Mouse (Mus musculus): Measurements from ENCODE around the gene Rarb.
"Not testable (repeated sequence)": the region's sequence is repeated elsewhere in the genome, so short reads cannot be mapped to it uniquely, and the experiment has no call there.

Rarb gene

GRCm38 (mm10) chr14:16818602-16819250, at the start of gene Rarb:
TSS of gene Rarb (minus strand) at chr14:16819156.
- no peak for DNase-seq (ENCODE audit: low spot score)

- DNase-seq (ENCODE audit: low spot score), result no peak
Measured at GRCm38 (mm10) chr14:16842036-16842435, 23.1 kb upstream of the Rarb start.

- DNase-seq (ENCODE audit: low spot score), result no peak
Measured at GRCm38 (mm10) chr14:16841597-16841989, 22.6 kb upstream of the Rarb start.

DNA sequence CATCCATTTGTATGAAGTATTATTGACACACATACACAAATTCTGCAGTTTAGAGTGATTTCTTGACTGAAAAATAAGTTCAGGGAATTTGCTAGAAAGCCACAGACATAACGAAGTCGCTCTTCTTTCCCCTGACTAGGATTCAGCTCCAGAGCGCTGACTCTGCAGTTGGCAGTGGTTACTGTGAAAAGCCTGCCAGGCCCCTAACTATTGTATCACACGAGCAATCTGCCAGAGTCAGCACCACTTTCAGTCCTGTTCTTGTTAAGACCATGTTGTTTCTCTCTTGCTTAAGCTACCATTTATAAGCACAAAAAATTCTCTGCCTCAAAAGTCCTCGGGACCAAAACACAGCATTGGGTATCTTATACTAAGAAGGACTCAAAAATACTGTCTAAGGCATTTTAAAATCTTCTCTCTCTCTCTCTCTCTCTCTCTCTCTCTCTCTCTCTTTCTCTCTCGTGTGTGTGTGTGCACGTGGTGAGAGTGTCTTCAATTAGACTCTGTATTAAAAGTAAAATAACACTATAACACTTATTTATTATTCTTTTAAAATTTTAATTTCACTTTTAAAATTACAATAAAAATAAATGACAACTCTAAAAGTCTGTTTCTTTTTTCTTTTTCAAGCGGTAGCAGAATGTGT, 22.1 kb upstream of the Rarb start:
- no peak for DNase-seq (ENCODE audit: low spot score)

- no peak for DNase-seq (ENCODE audit: low spot score)
Measured at GRCm38 (mm10) chr14:16840135-16840534, 21.2 kb upstream of the Rarb start.

- DNase-seq (ENCODE audit: low spot score), result no peak
Measured at GRCm38 (mm10) chr14:16815096-16815741, 3.7 kb downstream of the Rarb start.

DNA sequence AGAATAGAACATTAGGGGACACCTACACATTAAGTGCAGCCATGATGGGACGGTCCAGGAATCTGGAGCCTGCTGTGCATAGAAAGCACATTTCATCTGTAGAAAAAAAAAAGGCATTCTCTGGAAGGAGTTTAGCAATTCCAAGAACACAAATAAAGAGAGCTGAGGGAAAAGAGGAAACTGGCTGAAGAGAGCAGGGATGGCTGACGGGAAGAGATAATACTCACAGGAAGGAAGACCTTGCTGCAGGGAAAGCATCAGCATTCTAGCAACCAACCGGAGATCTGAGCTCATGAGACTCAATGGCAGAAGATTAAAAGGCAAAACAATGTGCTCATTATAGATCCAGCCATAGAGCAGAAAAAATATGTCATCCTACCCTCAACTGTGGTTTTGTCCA, 12.8 kb downstream of the Rarb start:
- DNase-seq (ENCODE audit: low spot score), result no peak

- no peak for DNase-seq (ENCODE audit: low spot score)
Measured at GRCm38 (mm10) chr14:16790161-16790560, 28.8 kb downstream of the Rarb start.

GRCm38 (mm10) chr14:16781942-16782541, 36.9 kb downstream of the Rarb start:
- DNase-seq (ENCODE audit: low spot score), result no peak

DNA sequence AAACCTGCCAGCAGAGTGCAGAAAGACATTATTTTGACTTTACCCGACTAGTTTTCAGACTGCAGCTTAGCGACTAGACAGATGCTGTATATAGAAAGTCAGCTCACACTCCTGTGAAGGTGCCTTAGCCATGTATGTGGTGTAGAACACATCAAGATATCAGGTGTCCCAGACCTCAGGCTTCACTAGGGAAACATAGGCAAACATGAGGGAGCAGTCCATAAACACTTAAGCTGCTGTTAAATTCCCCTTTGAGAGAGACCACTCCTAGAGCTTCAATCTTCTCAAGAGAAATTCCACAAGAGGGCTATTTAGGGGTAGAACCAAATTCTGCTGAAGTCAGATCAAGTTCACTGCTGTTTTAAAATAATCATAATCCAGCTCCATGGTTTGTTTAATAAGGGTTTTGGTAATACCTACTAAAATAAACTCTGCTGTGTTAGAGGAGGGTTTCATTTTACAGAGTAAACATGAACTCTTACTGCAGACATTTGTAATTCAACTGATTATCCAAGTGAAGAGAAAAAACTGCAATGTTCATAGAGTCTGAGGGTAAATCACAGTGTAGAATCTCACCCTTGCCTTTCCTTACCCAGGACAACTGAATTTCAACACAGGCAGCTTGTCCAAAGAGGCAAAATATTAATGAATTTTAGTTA, 42.1 kb downstream of the Rarb start:
- DNase-seq (ENCODE audit: low spot score), result no peak

DNA sequence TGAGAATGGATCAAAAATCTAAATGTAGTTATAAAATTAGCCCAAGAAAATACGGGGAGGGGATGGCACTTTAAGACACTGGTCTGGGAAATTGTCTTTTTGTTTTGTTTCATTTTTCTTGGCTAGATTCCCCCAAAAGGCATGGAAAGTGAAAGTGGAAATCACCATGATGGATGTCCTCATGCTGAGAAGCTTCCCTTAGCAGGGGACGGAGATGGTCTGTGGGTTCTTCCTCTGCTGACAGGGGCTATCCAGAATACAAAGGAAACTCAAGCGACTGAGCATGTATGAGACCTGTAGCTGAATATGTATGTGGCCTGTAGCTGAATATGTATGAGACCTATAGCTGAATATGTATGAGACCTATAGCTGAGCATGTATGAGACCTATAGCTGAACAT, 46.0 kb downstream of the Rarb start:
- no peak for DNase-seq (ENCODE audit: low spot score)

DNA sequence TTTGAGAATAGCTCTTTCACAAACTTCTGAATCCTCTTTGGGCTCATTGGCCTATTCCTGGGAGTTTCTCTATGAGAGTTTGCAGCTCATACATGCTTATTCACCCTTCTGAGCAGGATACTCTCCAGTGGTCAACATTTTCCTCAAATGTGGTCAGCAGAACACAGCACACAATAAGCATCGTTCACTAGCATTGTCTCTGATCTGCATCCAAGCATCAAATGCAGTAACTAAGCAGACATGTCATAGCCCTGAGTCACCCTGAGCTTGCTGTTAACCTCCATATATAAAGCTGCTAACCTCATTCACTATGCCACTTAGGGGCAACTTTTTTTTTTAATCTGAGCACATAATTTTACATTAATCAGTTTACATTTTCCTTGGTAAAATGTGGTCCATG, 53.1 kb downstream of the Rarb start:
- DNase-seq (ENCODE audit: low spot score), result no peak

- DNase-seq (ENCODE audit: low spot score), result no peak
Measured at GRCm38 (mm10) chr14:16762773-16763172, 56.2 kb downstream of the Rarb start.

DNA sequence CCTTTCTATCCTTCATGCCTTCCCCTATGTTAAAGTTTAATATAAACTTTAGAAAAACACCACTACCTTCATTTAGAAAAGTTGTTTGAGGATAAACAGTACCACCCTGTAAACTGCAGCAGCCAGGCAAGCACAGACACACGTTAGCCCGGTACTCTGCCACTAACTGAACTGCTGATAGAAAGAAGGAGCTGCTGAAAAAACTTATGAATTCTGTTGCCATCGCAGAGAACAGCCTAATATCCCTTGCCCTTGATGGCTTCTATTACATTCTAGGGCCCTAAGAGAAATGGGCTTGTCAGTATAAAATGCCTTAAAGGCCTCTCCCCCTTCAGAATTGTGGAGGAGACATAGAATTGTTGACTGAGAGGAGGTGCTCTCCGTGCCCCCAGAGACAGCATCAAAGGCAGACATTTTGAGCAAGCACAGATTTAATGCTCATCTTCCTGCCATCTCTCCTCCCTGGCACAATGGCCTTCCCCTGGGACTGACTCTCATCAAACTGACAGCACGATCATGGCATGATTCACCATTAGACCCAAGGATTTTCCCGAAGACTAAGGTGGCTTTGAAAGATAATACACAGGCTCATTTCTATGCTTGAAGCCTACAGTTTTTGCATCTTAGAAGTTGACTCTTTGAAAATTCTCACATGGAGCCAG, 60.1 kb downstream of the Rarb start:
- DNase-seq (ENCODE audit: low spot score), result no peak

GRCm38 (mm10) chr14:16755601-16756000, 63.4 kb downstream of the Rarb start:
- DNase-seq (ENCODE audit: low spot score), result not testable (repeated sequence)

DNA sequence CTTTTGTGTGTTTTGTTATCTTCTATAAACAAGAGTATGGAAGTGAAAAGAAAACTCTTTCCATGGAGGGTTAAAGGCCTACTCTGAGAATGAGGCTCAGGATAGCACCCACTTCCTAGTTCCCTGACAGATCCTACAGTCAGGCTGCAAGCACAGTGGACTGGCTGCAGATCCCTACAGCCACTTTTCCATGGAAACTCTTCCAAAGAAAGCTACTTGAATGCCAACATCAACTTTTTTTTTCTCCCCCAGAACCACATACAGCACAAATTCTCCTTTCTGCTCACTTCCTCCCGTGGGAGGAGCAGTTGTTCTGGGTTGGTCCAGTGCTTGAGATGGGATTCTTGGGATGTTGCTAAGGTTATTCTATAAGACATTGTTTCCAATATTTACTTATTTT, 66.3 kb downstream of the Rarb start:
- no peak for DNase-seq (ENCODE audit: low spot score)

DNA sequence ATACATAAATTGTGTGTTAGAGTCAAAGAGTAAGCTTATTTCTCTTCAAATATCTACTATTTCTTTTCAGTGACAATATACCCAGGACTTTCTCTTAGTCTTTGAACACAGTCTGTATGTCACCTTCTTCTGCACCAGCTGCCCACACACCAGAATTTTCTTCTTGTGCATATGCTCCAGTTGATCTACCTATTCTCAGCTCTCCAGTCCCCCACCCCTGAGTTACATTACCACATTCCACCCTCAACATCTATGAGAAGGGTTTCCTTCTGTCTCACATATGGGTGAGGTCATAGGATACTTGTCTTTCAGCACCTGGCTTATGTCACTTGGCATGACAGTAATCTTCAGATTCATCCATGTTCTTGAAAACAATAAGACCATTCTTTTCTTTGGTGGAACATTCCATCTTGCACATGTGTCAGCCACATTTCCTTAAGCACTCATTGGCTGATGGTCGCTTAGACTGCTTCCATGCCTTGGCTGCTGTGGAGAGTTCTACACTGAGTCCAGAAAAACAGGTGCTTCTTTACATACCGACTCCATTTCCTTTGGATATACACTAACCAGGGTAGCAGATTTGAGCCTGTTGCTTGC, 71.9 kb downstream of the Rarb start:
- no peak for DNase-seq (ENCODE audit: low spot score)

DNA sequence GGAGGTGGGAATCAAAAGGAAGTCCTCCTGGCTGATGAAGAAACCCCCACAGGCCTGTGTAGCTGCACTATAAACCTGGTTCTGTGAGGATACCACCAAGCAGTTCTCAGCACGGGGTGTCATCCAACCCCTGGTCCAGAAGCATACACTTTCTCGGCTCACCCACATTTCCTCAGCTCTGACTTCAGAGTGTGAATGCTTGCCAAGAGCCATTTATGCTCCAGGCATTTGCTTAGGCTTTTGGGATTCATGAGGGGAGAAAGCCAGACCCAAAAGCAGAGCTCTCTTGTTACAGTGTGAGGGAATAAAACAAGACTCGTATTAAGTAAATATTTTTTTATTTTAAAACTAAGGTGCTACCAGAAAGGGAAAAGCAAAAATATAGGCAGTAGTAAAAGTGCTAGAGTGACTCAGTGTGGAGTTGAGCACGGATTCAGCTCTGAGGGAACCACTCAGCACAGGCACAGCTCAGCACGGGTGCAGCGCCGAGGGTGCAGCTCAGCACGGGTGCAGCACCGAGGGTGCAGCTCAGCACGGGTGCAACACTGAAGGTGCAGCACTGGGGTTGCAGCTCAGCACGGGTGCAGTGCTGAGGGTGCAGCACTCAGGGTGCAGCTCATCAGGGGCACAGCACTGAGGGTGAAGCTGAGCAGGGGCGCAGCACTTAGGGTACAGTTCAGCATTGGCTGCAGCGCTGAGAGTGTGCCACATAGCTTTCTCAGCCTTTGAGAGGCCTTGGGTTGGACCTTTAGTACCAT, 77.8 kb downstream of the Rarb start:
- no peak for DNase-seq (ENCODE audit: low spot score)

DNA sequence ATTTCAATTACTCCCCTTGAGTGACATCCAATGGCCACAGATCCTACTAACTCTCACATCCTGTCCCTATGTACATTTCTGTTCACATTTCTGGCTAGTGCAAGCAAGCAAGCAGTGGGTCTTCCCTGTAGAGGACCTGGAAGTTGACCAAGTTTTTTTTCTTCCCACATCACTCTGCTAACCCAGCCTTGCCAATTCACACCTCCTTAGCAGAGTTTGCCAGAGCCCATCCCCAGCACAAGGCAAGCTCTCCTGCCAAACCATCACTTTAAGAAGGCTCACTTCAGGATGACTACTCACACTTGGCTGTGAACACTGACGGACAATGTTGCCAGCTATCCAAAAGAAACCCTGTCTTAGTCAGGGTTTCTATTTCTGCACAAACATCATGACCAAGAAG, 80.4 kb downstream of the Rarb start:
- no peak for DNase-seq (ENCODE audit: low spot score)

GRCm38 (mm10) chr14:16737781-16738180, 81.2 kb downstream of the Rarb start:
- no peak for DNase-seq (ENCODE audit: low spot score)

Data from testis, postnatal 10 days (tissue).